Mouse (Mus musculus): ENCODE measurements around the gene Galntl6.
A peak's percentile ranks its signal among the peaks of the same experiment; 100 is the strongest.

Galntl6 gene

GRCm38 (mm10) chr8:57841446-57841845, 1071.0 kb downstream of the Galntl6 start:
- DNase-seq = peak; percentile 50 to 60

GRCm38 (mm10) chr8:57837384-57837783, 1075.1 kb downstream of the Galntl6 start:
- DNase-seq = peak; percentile 47 to 50

- DNase-seq = peak in 1 of 2 experiments; percentile 7
These were observed 1075.5 kb downstream of the Galntl6 start for GRCm38 (mm10) chr8:57836981-57837380.

GRCm38 (mm10) chr8:57836201-57836883, 1076.1 kb downstream of the Galntl6 start:
- DNase-seq = no peak

- no peak for DNase-seq
These were observed 1089.3 kb downstream of the Galntl6 start for GRCm38 (mm10) chr8:57823151-57823550.

GRCm38 (mm10) chr8:57816034-57816433, 1096.4 kb downstream of the Galntl6 start:
- DNase-seq = no peak

GRCm38 (mm10) chr8:57807060-57807459, 1105.4 kb downstream of the Galntl6 start:
- DNase-seq = peak in 1 of 2 experiments; percentile 31

- no peak for DNase-seq
These were observed 1107.3 kb downstream of the Galntl6 start for GRCm38 (mm10) chr8:57805094-57805493.

- DNase-seq = no peak
These were observed 1108.6 kb downstream of the Galntl6 start for GRCm38 (mm10) chr8:57803821-57804220.

GRCm38 (mm10) chr8:57801197-57801596, 1111.2 kb downstream of the Galntl6 start:
- peak in 1 of 2 experiments; percentile 23 for DNase-seq

- peak; percentile 91 to 96 for DNase-seq
These were observed 1112.1 kb downstream of the Galntl6 start for GRCm38 (mm10) chr8:57800327-57800726.

- peak; percentile 73 to 84 for DNase-seq
These were observed 1112.6 kb downstream of the Galntl6 start for GRCm38 (mm10) chr8:57799797-57800204.

GRCm38 (mm10) chr8:57793455-57793854, 1119.0 kb downstream of the Galntl6 start:
- DNase-seq = peak; percentile 47 to 49

- DNase-seq = no peak
These were observed 1120.2 kb downstream of the Galntl6 start for GRCm38 (mm10) chr8:57792246-57792645.

- peak; percentile 64 to 73 for DNase-seq
These were observed 1121.1 kb downstream of the Galntl6 start for GRCm38 (mm10) chr8:57791309-57791721.

- DNase-seq = no peak
These were observed 1132.9 kb downstream of the Galntl6 start for GRCm38 (mm10) chr8:57779551-57779950.

- DNase-seq = no peak
These were observed 1134.3 kb downstream of the Galntl6 start for GRCm38 (mm10) chr8:57777988-57778721.

GRCm38 (mm10) chr8:57776723-57777122, 1135.7 kb downstream of the Galntl6 start:
- DNase-seq = no peak

GRCm38 (mm10) chr8:57772732-57773265, 1139.6 kb downstream of the Galntl6 start:
- DNase-seq = no peak

GRCm38 (mm10) chr8:57767541-57767940, 1144.9 kb downstream of the Galntl6 start:
- no peak for DNase-seq

GRCm38 (mm10) chr8:57766471-57767065, 1145.9 kb downstream of the Galntl6 start:
- DNase-seq = no peak

- DNase-seq = peak in 1 of 2 experiments; percentile 15
These were observed 1146.6 kb downstream of the Galntl6 start for GRCm38 (mm10) chr8:57765726-57766351.

- DNase-seq = no peak
These were observed 1147.2 kb downstream of the Galntl6 start for GRCm38 (mm10) chr8:57765192-57765591.
